In genomic region chr11:60442896-60443295, GRCm38 (mm10) we compare ENCODE assay signal across 13 mouse cellular contexts. TPM values are rescaled to one million over a fixed set of nuclear protein-coding genes. Genes with fewer than 3 reads are reported as not detected.
"Had no signal": no experiment of that assay in that cellular context is flagged by ENCODE, and none has a peak within 500 bp of the region (broad histone marks: within the 10 kb centered on the region; RNA-seq: fewer than 3 reads in every experiment).

No protein-coding gene starts in this region.

- DNase-seq: gastrocnemius, postnatal 14 days; gastrocnemius, postnatal 36 days; heart, adult 11 months; heart, adult 2 months; heart, postnatal 14 days; heart, postnatal 36 days; kidney, adult 11 months; kidney, adult 2 months; kidney, adult 9 months; kidney, postnatal 14 days; kidney, postnatal 36 days; layer of hippocampus, postnatal 36 days; left cerebral cortex, postnatal 4 days had no signal

RNA-seq across cellular contexts. Expression of gene Myo15, which starts 26.2 kb away (rescaled TPM):
- total RNA-seq: gastrocnemius, postnatal 36 days had no signal
